Mouse (Mus musculus) CH12.LX (cell line): Measurements from ENCODE around the gene Osbpl3. TPM values are rescaled to one million over a fixed set of nuclear protein-coding genes. Genes with fewer than 3 reads are reported as not detected.
A peak's percentile ranks its signal among the peaks of the same experiment; 100 is the strongest.

Experiments
- DNase-seq: peaks from one replicate; pipeline ENCODE4 v3.0.0-alpha.2; 2013; ENCODE audit errors: extremely low read depth
- H3K27ac ChIP-seq: 2 replicates; pipeline ENCODE4 v1.5.1; 2012; ENCODE audit warnings: low read depth, mild to moderate bottlenecking, control low read depth, moderate library complexity; ENCODE audit not compliant: insufficient read depth
- H3K27me3 ChIP-seq: replicated peaks from 2 replicates; pipeline ENCODE3; 2012; ENCODE audit warnings: inconsistent platforms
- H3K36me3 ChIP-seq, 2 experiments: replicated peaks in 1 of 2; 2 replicates each; pipeline versions ENCODE3 to v1.6.1; 2012; ENCODE audit warnings: inconsistent platforms in 1 of 2, low read length in 1 of 2, mild to moderate bottlenecking in 1 of 2, mixed read lengths in 1 of 2, moderate library complexity in 1 of 2; ENCODE audit not compliant: control insufficient read depth in 1 of 2, insufficient read depth in 1 of 2
- H3K4me1 ChIP-seq, 2 experiments: 2 replicates each; pipeline ENCODE4 v1.6.1; 2012; ENCODE audit warnings: inconsistent platforms in 1 of 2, moderate library complexity in 1 of 2; ENCODE audit not compliant: insufficient read depth in 2 of 2, control insufficient read depth in 1 of 2
- H3K4me2 ChIP-seq: 2 replicates; pipeline ENCODE4 v1.6.1; 2012; ENCODE audit warnings: low read depth, mild to moderate bottlenecking, control low read depth; ENCODE audit not compliant: poor library complexity, insufficient read depth, severe bottlenecking
- H3K4me3 ChIP-seq, 3 experiments: fragments of 150-350 bp in 1 of 3; sonication (generic) in 1 of 3; replicated peaks in 1 of 3; 2 replicates each; pipeline versions ENCODE3 to v1.5.1; 2011 to 2012; ENCODE audit warnings: low read depth in 2 of 3, low read length in 2 of 3, mild to moderate bottlenecking in 2 of 3, moderate library complexity in 2 of 3, control low read depth in 1 of 3, improper control_type of control experiment in 1 of 3, inconsistent platforms in 1 of 3, mixed read lengths in 1 of 3; ENCODE audit not compliant: poor library complexity in 1 of 3
- H3K79me2 ChIP-seq: replicated peaks from 2 replicates; pipeline ENCODE4 v1.6.1; 2012; ENCODE audit warnings: mild to moderate bottlenecking, moderate library complexity; ENCODE audit not compliant: control insufficient read depth, poor library complexity, insufficient read depth, severe bottlenecking; ENCODE audit errors: extremely low read depth
- H3K9ac ChIP-seq: 2 replicates; pipeline ENCODE4 v1.6.1; 2012; ENCODE audit warnings: low read depth, mild to moderate bottlenecking, control low read depth, moderate library complexity; ENCODE audit not compliant: insufficient read depth
- H3K9me3 ChIP-seq: replicated peaks from 2 replicates; pipeline ENCODE3; 2012; ENCODE audit warnings: low read length, inconsistent platforms, mixed read lengths
- BHLHE40 ChIP-seq: IDR thresholded peaks from 2 replicates; pipeline ENCODE4 v1.6.1; 2011; ENCODE audit warnings: mild to moderate bottlenecking, low read depth, low read length, improper control_type of control experiment
- CHD1 ChIP-seq: IDR thresholded peaks from 2 replicates; pipeline ENCODE4 v1.6.1; 2012; ENCODE audit warnings: low read depth, low read length, improper control_type of control experiment, inconsistent platforms
- CHD2 ChIP-seq: IDR thresholded peaks from 2 replicates; pipeline ENCODE4 v1.6.1; 2011; ENCODE audit warnings: low read length, improper control_type of control experiment
- CTCF ChIP-seq, 2 experiments: IDR thresholded peaks in 1 of 2; conservative IDR thresholded peaks in 1 of 2; 2 replicates each; pipeline ENCODE4 v1.5.1; 2011 to 2012; ENCODE audit warnings: low read depth in 2 of 2, low read length in 2 of 2, improper control_type of control experiment in 1 of 2, inconsistent platforms in 1 of 2, mild to moderate bottlenecking in 1 of 2, moderate library complexity in 1 of 2
- E2F4 ChIP-seq: IDR thresholded peaks from 2 replicates; pipeline ENCODE4 v1.6.1; 2011; ENCODE audit warnings: low read depth, low read length, improper control_type of control experiment; ENCODE audit not compliant: insufficient replicate concordance
- EP300 ChIP-seq: IDR thresholded peaks from 2 replicates; pipeline ENCODE4 v1.6.1; 2011; ENCODE audit warnings: low read length, improper control_type of control experiment
- ETS1 ChIP-seq: conservative IDR thresholded peaks from 2 replicates; pipeline ENCODE4 v1.6.1; 2012; ENCODE audit warnings: low read depth, mild to moderate bottlenecking, inconsistent platforms, low read length, improper control_type of control experiment, moderate library complexity
- HCFC1 ChIP-seq: IDR thresholded peaks from 2 replicates; pipeline ENCODE4 v1.6.1; 2012; ENCODE audit warnings: low read depth, mild to moderate bottlenecking, inconsistent platforms, low read length, improper control_type of control experiment
- IRF4 ChIP-seq: IDR thresholded peaks from 2 replicates; pipeline ENCODE4 v1.6.1; 2014; ENCODE audit warnings: low read depth, mild to moderate bottlenecking, inconsistent platforms, low read length, improper control_type of control experiment
- JUN ChIP-seq: IDR thresholded peaks from 2 replicates; pipeline ENCODE4 v1.6.1; 2011; ENCODE audit warnings: low read depth, mild to moderate bottlenecking, low read length, improper control_type of control experiment, moderate library complexity; ENCODE audit not compliant: insufficient read depth
- JUND ChIP-seq: conservative IDR thresholded peaks from 2 replicates; pipeline ENCODE4 v1.6.1; 2011; ENCODE audit warnings: low read depth, low read length, improper control_type of control experiment
- KAT2A ChIP-seq: IDR thresholded peaks from 2 replicates; pipeline ENCODE4 v1.6.1; 2012; ENCODE audit warnings: low read length, improper control_type of control experiment, inconsistent platforms; ENCODE audit not compliant: insufficient replicate concordance
- MAFK ChIP-seq: IDR thresholded peaks from 2 replicates; pipeline ENCODE4 v1.6.1; 2011; ENCODE audit warnings: low read length, improper control_type of control experiment; ENCODE audit not compliant: insufficient replicate concordance
- MAX ChIP-seq: IDR thresholded peaks from 2 replicates; pipeline ENCODE4 v1.6.1; 2011; ENCODE audit warnings: low read length, improper control_type of control experiment
- MAZ ChIP-seq: IDR thresholded peaks from 2 replicates; pipeline ENCODE4 v1.6.1; 2012; ENCODE audit warnings: low read depth, mild to moderate bottlenecking, inconsistent platforms, low read length, improper control_type of control experiment, moderate library complexity
- MEF2A ChIP-seq: IDR thresholded peaks from 2 replicates; pipeline ENCODE4 v1.6.1; 2014; ENCODE audit warnings: low read depth, mild to moderate bottlenecking, inconsistent platforms, low read length, improper control_type of control experiment, borderline replicate concordance
- MYC ChIP-seq: IDR thresholded peaks from 2 replicates; pipeline ENCODE4 v1.6.1; 2011; ENCODE audit warnings: low read depth, mild to moderate bottlenecking, improper control_type of control experiment, low read length
- NRF1 ChIP-seq: IDR thresholded peaks from 2 replicates; pipeline ENCODE4 v1.6.1; 2014; ENCODE audit warnings: low read depth, mild to moderate bottlenecking, inconsistent platforms, low read length, improper control_type of control experiment, moderate library complexity
- PAX5 ChIP-seq: IDR thresholded peaks from 2 replicates; pipeline ENCODE4 v1.6.1; 2012; ENCODE audit warnings: low read length, inconsistent platforms, mixed read lengths
- POLR2A ChIP-seq: IDR thresholded peaks from 2 replicates; pipeline ENCODE4 v1.6.1; 2011; ENCODE audit warnings: low read depth, mild to moderate bottlenecking, improper control_type of control experiment, low read length
- RAD21 ChIP-seq: IDR thresholded peaks from 2 replicates; pipeline ENCODE4 v1.6.1; 2011; ENCODE audit warnings: low read depth, mild to moderate bottlenecking, low read length, improper control_type of control experiment, moderate library complexity
- RCOR1 ChIP-seq: conservative IDR thresholded peaks from 2 replicates; pipeline ENCODE4 v1.6.1; 2012; ENCODE audit warnings: low read depth, mild to moderate bottlenecking, inconsistent platforms, low read length, improper control_type of control experiment
- SMC3 ChIP-seq: IDR thresholded peaks from 2 replicates; pipeline ENCODE4 v1.6.1; 2011; ENCODE audit warnings: low read depth, low read length, improper control_type of control experiment
- TBP ChIP-seq: conservative IDR thresholded peaks from 2 replicates; pipeline ENCODE4 v1.6.1; 2011; ENCODE audit warnings: low read depth, low read length, improper control_type of control experiment
- TCF12 ChIP-seq: IDR thresholded peaks from 2 replicates; pipeline ENCODE4 v1.6.1; 2014; ENCODE audit warnings: low read depth, mild to moderate bottlenecking, inconsistent platforms, low read length, improper control_type of control experiment
- UBTF ChIP-seq: IDR thresholded peaks from 2 replicates; pipeline ENCODE4 v1.6.1; 2012; ENCODE audit warnings: low read depth, mild to moderate bottlenecking, inconsistent platforms, low read length, improper control_type of control experiment, moderate library complexity
- USF1 ChIP-seq: IDR thresholded peaks from 2 replicates; pipeline ENCODE4 v1.6.1; 2014; ENCODE audit warnings: low read depth, mild to moderate bottlenecking, inconsistent platforms, low read length, improper control_type of control experiment
- USF2 ChIP-seq: conservative IDR thresholded peaks from 2 replicates; pipeline ENCODE4 v1.6.1; 2011; ENCODE audit warnings: low read depth, low read length, improper control_type of control experiment
- ZC3H11A ChIP-seq: IDR thresholded peaks from 2 replicates; pipeline ENCODE4 v1.6.1; 2012; ENCODE audit warnings: low read depth, mild to moderate bottlenecking, inconsistent platforms, low read length, improper control_type of control experiment
- ZKSCAN1 ChIP-seq: IDR thresholded peaks from 2 replicates; pipeline ENCODE4 v1.6.1; 2012; ENCODE audit warnings: low read depth, inconsistent platforms, low read length, improper control_type of control experiment, borderline replicate concordance
- ZMIZ1 ChIP-seq: IDR thresholded peaks from 2 replicates; pipeline ENCODE4 v1.6.1; 2012; ENCODE audit warnings: low read depth, mild to moderate bottlenecking, inconsistent platforms, low read length, improper control_type of control experiment
- ZNF384 ChIP-seq: IDR thresholded peaks from 2 replicates; pipeline ENCODE4 v1.6.1; 2012; ENCODE audit warnings: low read depth, low read length, improper control_type of control experiment, inconsistent platforms
- dilution Hi-C: fragments of 300-500 bp; cut with MboI; formaldehyde crosslinking; loops from 2 replicates; pipeline ENCODE4 v1.14.3; 2020; ENCODE audit warnings: low sequenced_read_pairs; ENCODE audit not compliant: extremely low pct_unique_long_range_greater_than_20kb, extremely low pct_ligation_motif_present
- in situ Hi-C: fragments of 300-500 bp; cut with MboI; formaldehyde crosslinking; loops from 3 replicates; pipeline ENCODE4 v1.14.3; 2019; ENCODE audit warnings: low sequenced_read_pairs, low pct_ligation_motif_present, low pct_unique_long_range_greater_than_20kb, mixed read lengths
- polyA plus RNA-seq: library from polyadenylated mRNA; unstranded; fragments of >175 nt; gene quantifications from 2 replicates; pipeline ENCODE4 v1.2.1, GENCODE M21; 2012; ENCODE audit warnings: low read depth; ENCODE audit not compliant: insufficient read length
- total RNA-seq, 2 experiments: library from RNA; depleted of rRNA; stranded (reverse); fragments of 300-350 nt in 1 of 2; fragments of >200 nt in 1 of 2; gene quantifications; 2 replicates each; pipeline ENCODE4 v1.2.3; 2012 to 2014

The Osbpl3 gene
- total and polyA plus RNA-seq, 3 experiments, result 2.2 to 8.1 (median 3.5) TPM

DNA sequence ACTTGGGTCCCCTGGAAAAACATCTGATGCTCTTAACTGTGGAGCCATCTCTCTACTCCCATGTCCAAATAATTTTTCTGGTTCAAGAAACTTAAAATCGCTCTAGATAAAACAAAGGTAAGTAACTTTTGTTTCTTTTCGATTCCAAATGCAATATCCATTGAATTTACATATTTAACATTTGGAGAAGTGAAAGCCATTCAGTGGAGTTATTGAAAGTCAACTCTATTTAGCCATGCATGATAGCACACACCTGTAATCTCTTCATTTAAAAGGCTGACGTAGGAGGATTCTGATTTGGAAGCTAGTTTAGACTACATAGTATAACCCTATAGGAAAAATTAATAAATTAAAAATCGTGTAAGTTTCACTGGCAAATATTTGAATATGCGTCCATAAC lies 25.5 kb upstream of the Osbpl3 start:
- Histone ChIP-seq H3K4me3 (no peak overlapping the region), H3K36me3 (no peaks in the 10 kb centered on the region), H3K9me3 (peaks cover 8% of the 10 kb centered on the region), H3K4me1 (peaks cover 0 to 5% of the 10 kb centered on the region in 2 experiments; a peak in 2 of 4 replicates), H3K27ac (no peak overlapping the region), H3K4me2 (no peak overlapping the region), H3K79me2 (no peaks in the 10 kb centered on the region), H3K27me3 (peaks cover 71% of the 10 kb centered on the region), H3K9ac (no peak overlapping the region)
- TF ChIP-seq JUND (no peak), RAD21 (no peak), ZC3H11A (no peak), NRF1 (no peak), USF2 (no peak), IRF4 (peak; percentile 77), MAX (no peak), KAT2A (no peak), TBP (no peak), RCOR1 (no peak), TCF12 (peak; percentile 29; the same call in 1 of the 2 replicates), HCFC1 (no peak), ZNF384 (no peak), EP300 (peak; percentile 66), ZKSCAN1 (no peak), POLR2A (no peak), MEF2A (no peak), ZMIZ1 (no peak), JUN (no peak), CHD2 (no peak), PAX5 (no peak), MAFK (peak; percentile 84), E2F4 (no peak), USF1 (no peak)
- DNase-seq, result peak; percentile 14
- dilution Hi-C loops (no loop called here), in situ Hi-C loops (no loop called here)

GRCm38 (mm10) chr6:50466451-50466850 lies 10.4 kb upstream of the Osbpl3 start:
- Histone ChIP-seq H3K4me1 (no peaks in the 10 kb centered on the region), H3K27ac (no peak overlapping the region), H3K36me3 (no peaks in the 10 kb centered on the region), H3K4me3 (no peak overlapping the region), H3K4me2 (no peak overlapping the region), H3K9me3 (no peaks in the 10 kb centered on the region), H3K27me3 (peaks cover 3% of the 10 kb centered on the region), H3K9ac (no peak overlapping the region), H3K79me2 (no peaks in the 10 kb centered on the region)
- no peak for DNase-seq
- TF ChIP-seq CHD2, result no peak
- TF ChIP-seq CHD1, result no peak
- no peak for TF ChIP-seq MYC
- no peak for TF ChIP-seq TBP
- no peak for TF ChIP-seq IRF4
- no peak for TF ChIP-seq BHLHE40
- TF ChIP-seq JUND, result no peak
- TF ChIP-seq HCFC1, result no peak
- no peak for TF ChIP-seq ETS1
- TF ChIP-seq UBTF, result no peak
- TF ChIP-seq USF1, result no peak
- TF ChIP-seq SMC3, result no peak
- TF ChIP-seq RCOR1, result no peak
- no peak for TF ChIP-seq MAZ
- no peak for TF ChIP-seq CTCF (conservative IDR thresholded peaks at IDR 0.05 in 1 of 2, IDR thresholded peaks at IDR 0.05 in 1 of 2; ENCODE audit: low read depth in 2 of 2, low read length in 2 of 2)
- dilution Hi-C loops, result no loop called here
- in situ Hi-C loops, result no loop called here
